Mouse (Mus musculus) cerebellum, postnatal 14 days (tissue): ENCODE data around the gene Tcfl5.

Source experiments
- DNase-seq, 2 experiments: peaks; one replicate each; pipeline ENCODE4 v3.0.0; 2021; ENCODE audit warnings: mixed read lengths in 2 of 2

Tcfl5 gene

DNA sequence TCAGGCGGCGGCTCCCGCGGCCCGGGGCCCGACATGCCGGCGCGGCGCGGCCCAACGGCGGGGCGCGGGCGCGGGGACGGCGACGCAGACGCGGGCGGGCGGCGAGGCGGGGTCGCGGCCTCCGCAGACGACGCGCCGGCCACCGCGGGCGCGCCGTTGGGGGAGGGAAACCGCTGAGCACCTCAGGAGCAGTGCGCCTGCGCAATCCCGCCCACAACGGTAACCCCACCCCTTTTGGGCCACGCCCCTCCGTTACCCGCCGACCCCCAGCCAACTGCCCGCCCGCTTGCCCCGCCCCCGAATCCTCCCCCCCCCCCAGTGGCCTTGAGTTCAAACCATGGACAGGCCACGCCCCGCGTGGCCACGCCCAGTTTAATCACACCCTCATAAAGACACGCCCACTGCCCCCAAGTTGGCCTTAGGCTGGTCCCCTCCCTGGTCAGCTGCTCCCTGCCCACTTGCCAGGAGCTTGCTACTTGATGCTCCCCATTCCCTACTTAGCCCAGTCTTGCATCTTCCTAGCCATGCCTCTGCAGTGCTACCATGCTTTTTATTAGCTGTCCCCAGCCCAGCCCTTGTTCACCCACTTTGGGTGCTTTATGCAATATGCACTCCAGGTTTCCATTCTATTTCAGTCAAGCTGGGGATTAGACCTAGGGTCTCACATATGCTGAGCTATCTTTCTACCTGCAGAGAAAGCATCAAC lies at the start of gene Tcfl5:
Tcfl5 (minus strand) TSS at position 154 of the 706 bp plus-strand sequence.
- no peak for DNase-seq

DNA sequence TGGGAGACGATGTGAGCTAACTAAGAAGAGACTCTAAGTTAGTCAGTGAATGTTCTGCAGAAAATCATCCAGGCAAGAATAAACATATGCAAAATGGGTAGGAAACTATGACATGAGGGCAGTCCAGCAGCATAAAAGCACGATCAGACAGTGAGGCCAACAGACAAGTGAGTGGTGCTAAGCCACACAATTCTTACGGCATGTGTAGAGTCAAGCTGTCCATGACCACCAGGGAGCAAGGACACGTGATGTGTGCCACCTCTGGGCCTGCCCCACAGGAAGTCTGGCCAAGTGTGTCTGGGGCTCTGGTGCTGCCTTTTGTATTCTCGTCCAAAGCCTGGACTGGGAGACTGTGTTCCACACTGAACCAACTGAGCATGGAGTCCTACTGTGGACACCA lies 47.3 kb upstream of the Tcfl5 start:
- no peak for DNase-seq

- DNase-seq, result no peak
Observed at GRCm38 (mm10) chr2:180684031-180684430, 41.5 kb upstream of the Tcfl5 start.

DNA sequence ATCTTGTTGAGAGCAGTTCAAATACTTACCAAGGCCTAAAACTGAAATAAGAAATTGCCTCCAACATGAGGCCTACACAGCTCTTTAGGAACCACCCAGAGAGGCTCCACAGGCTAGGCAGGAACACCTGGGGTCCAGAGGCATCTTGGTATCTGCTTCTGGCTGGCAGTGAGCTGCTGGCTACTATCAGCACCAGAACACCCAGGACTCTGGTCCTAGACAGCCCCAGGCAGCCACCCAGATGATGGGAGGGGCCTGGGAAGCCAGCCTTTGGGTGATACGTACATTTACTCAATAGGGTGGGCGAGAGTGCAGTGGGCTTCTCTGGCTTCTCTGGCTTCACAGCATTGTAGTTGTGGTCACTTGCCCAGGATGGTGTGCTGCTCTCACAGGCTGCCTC lies 41.0 kb upstream of the Tcfl5 start:
- DNase-seq, result no peak

- no peak for DNase-seq
Observed at GRCm38 (mm10) chr2:180681225-180681624, 38.7 kb upstream of the Tcfl5 start.

DNA sequence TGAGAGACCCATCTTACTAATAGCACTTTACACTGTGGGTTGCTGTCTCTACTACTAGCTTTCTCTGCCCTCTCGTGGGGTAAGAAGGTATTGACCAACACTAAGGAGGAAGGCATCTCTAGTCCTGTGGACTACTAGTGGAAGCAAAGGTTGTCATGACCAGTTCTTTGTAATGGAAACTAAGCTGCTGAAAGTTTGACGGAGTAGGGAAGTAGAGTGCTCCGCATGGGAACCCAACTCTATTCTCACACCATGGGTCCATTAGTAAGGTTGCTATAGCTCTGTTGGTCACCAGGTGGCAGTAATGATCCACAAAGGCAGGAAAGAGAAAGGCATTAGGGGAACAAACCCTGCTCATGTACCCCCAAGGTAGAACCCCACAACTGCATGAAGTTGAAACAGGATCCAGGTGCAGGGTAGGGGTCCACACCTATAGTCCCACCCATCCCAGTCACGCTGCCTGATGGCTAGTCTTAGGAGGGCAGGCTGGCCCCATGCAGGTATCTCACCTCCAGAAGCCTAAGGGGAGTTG lies 36.2 kb upstream of the Tcfl5 start:
- peak; percentile 76 to 79 for DNase-seq

GRCm38 (mm10) chr2:180676706-180677105 lies 34.2 kb upstream of the Tcfl5 start:
- DNase-seq, result no peak

DNA sequence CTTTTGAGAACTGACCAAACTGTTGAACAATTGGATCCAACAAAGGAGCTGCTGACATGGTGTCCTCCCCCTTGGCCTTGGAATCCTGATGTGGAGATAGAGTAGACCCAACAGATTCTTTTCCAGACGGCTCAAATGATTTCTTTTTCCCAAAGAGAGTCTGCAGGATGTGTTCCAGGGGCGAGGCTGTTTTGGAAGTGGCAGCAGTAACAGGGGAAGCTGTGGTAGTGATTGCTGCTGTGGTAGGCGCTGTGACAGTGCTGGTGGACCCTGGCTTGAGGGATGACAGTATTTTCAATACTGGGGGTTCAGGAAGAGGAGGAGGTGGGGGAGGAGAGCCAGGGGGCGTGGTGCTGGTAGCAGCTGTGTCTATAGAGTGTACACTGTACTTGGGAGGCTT lies 19.5 kb upstream of the Tcfl5 start:
- no peak for DNase-seq

GRCm38 (mm10) chr2:180660521-180660920 lies 18.0 kb upstream of the Tcfl5 start:
- no peak for DNase-seq

DNA sequence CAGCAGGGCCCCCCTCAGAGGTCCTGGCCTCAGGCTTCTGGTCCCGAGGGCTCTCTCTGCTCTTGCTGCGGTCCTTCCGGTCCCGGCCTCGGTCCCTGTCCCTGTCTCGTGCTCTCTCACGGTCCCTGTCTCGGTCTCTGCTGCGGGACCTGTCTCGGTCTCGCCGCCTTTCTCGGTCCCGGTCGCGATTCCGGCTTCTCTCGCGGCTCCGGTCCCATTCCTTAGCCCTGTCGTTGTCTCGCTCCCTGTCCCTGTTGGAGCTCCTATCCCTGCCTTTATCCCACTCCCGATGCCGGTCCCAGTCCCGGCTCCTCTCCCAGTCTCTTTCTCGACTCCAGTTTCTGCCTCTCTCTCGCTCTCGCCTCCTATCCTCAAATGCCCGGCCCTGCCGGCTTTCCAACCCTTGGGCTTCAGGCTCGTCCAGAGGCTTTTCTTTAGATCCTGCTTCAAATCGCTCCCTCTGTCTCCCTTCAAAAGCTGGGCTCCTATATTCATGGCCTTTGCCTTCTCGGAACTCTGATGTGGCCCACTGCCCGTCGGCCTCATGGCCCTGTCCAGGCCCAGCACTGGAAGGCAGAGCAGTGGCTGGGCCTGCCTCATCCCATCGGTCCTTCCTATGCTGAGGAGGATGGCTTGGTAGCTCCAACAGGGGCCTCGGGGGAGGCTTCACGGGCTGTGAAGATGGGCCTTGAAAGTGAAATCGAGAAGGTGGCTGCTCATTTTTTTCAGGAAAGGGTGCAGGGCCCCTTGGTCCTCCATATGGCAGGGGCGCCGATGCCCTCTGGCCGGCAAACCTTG lies 17.0 kb upstream of the Tcfl5 start:
- peak in 1 of 2 experiments; percentile 31 for DNase-seq

DNA sequence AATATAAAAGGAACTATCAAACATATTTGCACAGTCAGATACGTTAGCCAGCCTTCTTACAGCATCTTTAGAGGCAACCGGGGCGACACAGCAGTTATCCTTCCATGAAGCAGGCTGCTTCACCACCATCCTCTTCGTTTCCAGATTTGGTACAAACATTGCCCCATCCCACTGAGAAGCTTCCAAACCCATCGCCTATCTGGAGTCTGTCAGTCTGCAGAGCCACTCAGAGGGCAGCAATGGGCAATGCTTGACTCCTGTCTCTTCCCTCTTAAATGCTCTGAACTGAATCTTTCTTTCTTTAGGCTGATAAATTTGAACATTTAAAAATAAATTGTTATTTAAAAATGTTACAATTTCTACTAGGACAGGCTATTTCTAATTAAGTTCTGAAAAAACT lies 15.9 kb upstream of the Tcfl5 start:
- DNase-seq, result no peak

DNA sequence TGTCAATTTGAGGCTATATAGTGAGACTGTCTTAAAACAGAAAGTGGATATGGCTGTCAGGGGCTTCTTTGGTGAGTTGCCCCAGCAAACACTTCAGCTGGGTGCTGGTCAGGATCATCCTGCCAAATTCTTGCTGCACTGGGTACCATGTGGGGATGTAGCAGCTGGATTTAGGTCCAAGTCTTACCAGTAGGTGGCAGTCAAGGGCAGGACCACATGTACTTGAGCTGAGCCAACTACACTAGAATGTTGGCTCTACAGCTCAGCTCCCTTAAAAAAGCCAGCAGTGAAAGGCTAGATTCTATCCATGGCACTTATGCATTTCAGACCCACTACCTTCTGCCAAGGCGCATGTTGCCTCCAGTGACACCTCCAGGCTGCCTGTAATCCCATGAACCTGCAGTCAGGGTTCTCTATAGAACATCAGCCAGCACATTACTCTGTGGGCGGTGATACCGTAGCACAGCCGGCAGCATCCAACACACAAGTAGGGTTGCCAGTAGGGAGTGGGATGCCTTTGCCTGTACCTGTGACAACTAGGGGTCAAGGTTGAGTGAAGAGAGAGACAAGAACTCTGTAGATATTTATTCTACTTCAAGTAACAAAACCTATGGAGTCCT lies 15.0 kb upstream of the Tcfl5 start:
- peak; percentile 76 to 83 for DNase-seq

DNA sequence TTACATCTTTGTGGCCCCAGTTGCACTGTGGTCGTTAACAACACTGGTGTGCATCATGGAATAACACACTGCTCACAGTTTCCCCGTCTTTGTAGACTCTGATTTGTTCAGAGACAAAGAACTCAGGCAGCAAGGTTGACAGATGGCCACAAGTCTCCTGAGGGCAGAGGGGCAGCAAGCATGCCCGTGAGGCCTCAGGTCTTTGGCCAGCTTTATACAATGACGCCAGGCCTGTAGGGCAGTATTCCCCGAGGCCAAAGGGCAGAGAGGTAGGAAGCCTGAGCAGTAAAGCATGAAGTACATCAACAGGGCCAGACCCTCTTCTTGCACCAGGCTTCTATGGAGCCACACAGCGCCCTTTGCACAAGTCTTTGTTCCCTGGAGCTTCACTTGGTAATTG lies 12.6 kb upstream of the Tcfl5 start:
- DNase-seq, result peak; percentile 37 to 47

- DNase-seq, result peak; percentile 28 to 38
Observed at GRCm38 (mm10) chr2:180654666-180655065, 12.2 kb upstream of the Tcfl5 start.

GRCm38 (mm10) chr2:180646841-180647240 lies 4.3 kb upstream of the Tcfl5 start:
- no peak for DNase-seq

DNA sequence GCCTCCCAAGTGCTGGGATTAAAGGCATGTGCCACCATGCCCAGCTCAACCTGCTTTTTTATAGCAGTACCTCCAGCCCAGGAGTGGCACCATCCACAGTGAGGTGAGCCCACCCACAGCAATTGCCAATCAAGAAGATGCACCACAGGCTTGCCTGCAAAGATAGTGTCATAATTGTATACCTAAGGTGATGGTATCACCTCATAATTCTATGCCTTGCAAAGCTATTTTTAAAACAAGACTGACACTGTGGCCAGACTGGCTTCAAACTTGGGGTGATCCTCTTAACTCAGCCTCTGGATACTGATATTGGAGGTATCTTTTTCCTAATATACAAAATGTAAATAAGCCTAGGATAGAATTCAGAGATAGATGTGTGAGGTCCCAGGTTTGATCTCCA lies 1.1 kb upstream of the Tcfl5 start:
- no peak for DNase-seq

DNA sequence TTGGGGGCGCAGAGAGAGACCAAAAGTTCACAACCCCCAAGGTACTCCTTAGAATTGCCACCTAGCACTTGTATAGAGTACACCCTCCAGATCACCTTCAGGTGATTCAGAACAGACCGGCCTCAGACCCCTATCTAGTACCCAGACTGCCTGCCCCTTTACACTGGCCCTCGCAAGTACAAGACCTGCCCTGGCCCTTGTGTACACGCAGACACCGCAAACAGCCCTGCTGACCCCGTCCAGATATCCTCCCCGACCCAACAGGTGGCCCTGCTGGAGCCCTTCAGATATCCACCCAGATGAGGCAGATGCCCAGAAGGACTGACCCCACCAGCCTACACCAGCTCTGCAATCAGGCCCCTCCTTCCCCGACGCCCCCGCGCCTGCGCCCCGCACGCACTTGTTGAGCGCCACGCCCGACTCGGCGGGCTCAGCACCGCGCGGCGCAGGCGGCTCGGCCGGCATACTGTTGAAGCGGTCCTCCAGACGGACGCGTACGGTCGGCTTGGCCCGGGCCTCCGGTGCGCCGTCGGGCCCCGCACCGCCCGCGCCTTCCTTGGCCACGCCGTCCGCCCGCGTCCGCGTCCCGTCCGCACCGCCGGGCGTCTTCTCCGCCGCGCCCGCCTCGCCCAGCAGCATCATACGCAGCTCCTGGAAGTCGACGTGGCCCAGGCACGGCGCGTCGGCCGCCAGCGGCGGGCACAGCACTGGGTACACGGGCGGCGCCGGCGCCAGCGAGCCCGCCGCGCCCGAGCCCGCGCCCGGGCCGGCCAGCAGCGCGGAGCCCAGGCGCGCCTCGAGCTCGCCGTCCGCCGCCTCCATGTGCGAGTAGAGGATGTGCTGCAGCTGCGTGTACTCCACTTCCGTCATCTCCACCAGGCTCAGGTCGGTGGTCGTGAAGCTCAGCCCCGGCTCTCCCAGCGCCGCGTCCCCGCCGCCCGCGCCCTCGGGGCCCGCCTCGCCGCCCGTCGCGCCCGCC lies 643 bp downstream of the Tcfl5 start:
- DNase-seq, result no peak

GRCm38 (mm10) chr2:180611882-180612281 lies 30.6 kb downstream of the Tcfl5 start:
- no peak for DNase-seq

DNA sequence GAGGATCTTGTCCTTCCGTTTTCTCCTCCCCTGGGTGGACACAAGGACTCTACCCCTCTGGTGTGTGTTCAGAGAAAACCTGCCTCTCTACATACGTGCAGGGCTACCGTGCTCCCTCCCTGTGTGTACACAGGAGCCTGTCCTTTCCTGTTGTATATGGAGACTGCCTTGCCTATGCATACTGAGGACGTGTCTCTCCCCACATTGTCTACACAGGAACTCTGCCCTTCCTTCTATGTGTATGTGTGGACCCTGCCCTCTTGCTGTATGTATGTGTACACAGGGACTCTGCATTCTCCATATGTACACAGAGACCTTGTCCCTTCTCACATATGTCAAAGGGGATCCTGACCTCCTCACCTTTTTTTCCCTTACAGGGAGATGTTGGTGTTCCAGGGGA lies 32.2 kb downstream of the Tcfl5 start:
- no peak for DNase-seq

GRCm38 (mm10) chr2:180604781-180605180 lies 37.7 kb downstream of the Tcfl5 start:
- no peak for DNase-seq

DNA sequence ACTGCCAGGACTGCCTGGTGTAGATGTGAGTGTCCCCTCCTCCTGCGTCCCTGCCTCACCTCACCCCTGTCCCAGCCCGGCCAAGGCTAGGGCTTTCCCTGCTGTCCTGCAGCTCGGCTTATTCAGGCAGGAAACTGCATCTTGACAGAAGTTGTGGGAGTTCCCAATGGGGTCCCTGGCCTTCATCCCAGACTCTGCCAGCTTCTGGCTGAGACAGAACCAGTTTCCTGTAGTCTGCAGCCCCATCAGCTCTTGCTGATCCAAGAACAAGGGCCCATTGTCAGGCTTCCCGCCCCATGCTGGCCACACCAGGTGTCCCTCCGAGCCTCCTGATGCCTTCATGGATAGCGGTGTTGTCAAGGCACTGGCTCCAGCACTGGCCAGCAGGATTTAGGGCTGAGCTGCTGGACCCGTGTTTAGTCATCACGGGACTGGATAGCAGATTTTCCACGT lies 41.9 kb downstream of the Tcfl5 start:
- peak; percentile 93 for DNase-seq

DNA sequence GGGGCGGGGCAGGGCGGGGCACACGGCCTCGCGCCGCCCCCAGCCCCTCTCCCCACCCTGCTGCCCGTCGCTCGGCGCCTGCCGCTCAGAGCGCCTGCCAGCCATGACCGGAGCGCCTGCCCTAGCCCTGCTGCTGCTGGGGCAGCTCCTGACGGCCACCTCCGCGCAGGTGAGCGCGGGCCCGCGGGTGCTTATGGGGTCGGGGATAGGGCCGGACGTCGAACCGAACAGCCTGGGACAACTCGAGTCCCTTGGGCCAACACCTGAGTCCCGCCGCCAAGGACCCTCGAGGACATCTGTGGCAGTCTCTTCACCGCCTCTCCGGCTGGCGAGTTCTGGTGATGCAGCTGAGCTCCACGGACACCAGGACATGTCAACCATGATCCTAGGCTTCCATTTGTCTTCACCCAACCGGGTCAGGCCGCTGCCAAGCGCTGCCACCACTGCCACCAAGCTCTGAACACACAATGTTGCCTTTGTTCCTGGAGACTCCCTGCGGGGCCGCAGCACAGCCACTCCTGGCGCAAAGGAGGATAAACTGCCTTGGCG lies 44.3 kb downstream of the Tcfl5 start:
- DNase-seq, result peak; percentile 60 to 61
